Mouse (Mus musculus) midbrain, embryonic 15.5 days (tissue): ENCODE measurements at regions not wholly inside any gene's neighbourhood (a gene's known extent, or its start where the extent isn't known, plus 50 kb on each side); places are given as distances from the start of the nearest gene placed in this dataset.

Source experiments
- ATAC-seq: fragments of 200-750 bp; cut with Nextera tagmentation; replicated peaks from 2 replicates; pipeline ENCODE4 v1.8.0; 2017; ENCODE audit warnings: moderate TSS enrichment
- H3K27ac ChIP-seq: fragments of 300-500 bp; sonication (generic); 2 replicates; pipeline ENCODE4 v1.5.1; 2015; ENCODE audit warnings: mild to moderate bottlenecking, inconsistent platforms
- H3K27me3 ChIP-seq: fragments of 300-500 bp; sonication (generic); replicated peaks from 2 replicates; pipeline ENCODE4 v1.6.1; 2015; ENCODE audit warnings: inconsistent platforms
- H3K36me3 ChIP-seq: fragments of 300-500 bp; sonication (generic); replicated peaks from 2 replicates; pipeline ENCODE4 v1.6.1; 2015; ENCODE audit warnings: inconsistent platforms
- H3K4me1 ChIP-seq: fragments of 300-500 bp; sonication (generic); 2 replicates; pipeline ENCODE4 v1.6.1; 2015; ENCODE audit warnings: inconsistent platforms
- H3K4me2 ChIP-seq: fragments of 300-500 bp; sonication (generic); 2 replicates; pipeline ENCODE4 v1.6.1; 2015; ENCODE audit warnings: inconsistent platforms, mild to moderate bottlenecking, moderate library complexity
- H3K4me3 ChIP-seq: fragments of 300-500 bp; sonication (generic); 2 replicates; pipeline ENCODE4 v1.5.1; 2015; ENCODE audit warnings: mild to moderate bottlenecking, inconsistent platforms
- H3K9ac ChIP-seq: fragments of 300-500 bp; sonication (generic); 2 replicates; pipeline ENCODE4 v1.6.1; 2015; ENCODE audit warnings: mild to moderate bottlenecking, inconsistent platforms
- H3K9me3 ChIP-seq: fragments of 300-500 bp; sonication (generic); 2 replicates; pipeline ENCODE4 v1.6.1; 2016; ENCODE audit warnings: inconsistent platforms
- WGBS: fragments of 180-500 bp; shearing (Covaris S2); methylation state at CpG from one replicate; pipeline ENCODE4 v1.1.7; 2015; ENCODE audit warnings: mixed read lengths; 5-methylcytosine and 5-hydroxymethylcytosine counted together

DNA sequence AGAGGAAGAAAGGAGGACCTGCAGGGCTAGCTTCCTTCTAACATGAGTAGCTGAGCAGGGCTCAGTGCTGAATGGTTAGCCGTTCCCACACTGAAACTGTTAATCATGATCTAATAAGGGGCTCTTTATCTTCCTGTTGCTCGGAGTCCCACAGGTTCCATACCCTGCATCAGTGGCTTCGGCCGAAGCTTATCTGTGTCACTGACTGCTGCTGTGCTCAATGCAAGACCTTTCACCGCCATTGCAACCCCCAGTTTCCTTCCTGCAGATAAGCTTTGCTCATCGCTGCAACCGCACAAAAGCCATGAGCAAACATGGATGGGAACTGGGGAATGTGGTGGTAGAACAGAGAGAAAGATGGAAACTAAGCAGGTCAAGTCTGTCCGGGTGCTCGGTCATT is 63.5 kb upstream of the Ahr start:
- Histone ChIP-seq H3K27me3 (no peaks in the 10 kb centered on the region), H3K36me3 (no peaks in the 10 kb centered on the region), H3K27ac (no peak overlapping the region), H3K4me1 (no peaks in the 10 kb centered on the region), H3K4me2 (no peak overlapping the region), H3K9ac (no peak overlapping the region), H3K4me3 (no peak overlapping the region), H3K9me3 (peaks cover 3% of the 10 kb centered on the region; the same call in 1 of the 2 replicates)
- no peak for ATAC-seq
- WGBS: 92% methylated on average over 9 of the region's 9 CpGs

DNA sequence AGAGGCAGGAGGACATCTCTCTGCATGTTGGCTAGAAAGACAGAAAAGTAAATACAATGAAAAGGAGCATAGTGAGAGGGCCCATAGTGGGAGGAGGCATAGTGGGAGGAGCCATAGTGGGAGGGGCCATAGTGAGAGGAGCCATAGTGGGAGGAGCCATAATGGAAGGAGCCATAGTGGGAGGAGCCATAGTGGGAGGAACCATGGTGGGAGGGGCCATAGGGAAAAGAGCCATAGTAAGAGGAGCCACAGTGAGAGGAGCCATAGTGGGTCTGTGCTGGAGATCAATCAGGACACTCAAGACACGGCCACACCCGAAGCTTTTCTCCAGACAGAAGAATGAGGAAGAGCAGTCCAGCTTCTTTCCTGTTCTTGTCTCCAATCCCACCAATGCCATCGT is 58.0 kb upstream of the Ahr start:
- Histone ChIP-seq H3K4me1 (no peaks in the 10 kb centered on the region), H3K27me3 (no peaks in the 10 kb centered on the region), H3K36me3 (no peaks in the 10 kb centered on the region), H3K27ac (no peak overlapping the region), H3K9ac (no peak overlapping the region), H3K9me3 (peaks cover 3% of the 10 kb centered on the region; the same call in 1 of the 2 replicates), H3K4me2 (no peak overlapping the region), H3K4me3 (no peak overlapping the region)
- WGBS: 96% methylated on average over 3 of the region's 3 CpGs
- no peak for ATAC-seq
